Comparison of ENCODE assay signal across 14 mouse cellular contexts in the genomic region with DNA sequence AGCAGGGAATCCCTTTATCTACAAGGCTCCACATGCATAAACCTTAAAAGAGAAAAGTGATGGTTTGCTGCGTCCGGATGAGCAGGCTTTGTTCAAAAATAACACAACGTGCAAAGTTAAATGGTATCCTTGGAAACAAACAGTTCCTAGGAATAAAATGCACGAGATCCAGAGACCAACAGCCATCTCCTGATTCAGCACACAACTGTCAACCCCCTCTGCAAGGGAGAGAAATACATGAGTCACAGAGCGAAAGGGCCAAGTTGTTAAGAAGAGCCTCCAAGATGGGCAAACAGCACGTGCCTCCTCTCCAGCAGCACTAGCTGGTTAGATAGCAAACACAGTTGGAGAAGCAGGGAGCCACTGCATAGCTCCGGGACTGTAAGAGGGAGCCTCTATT.
A peak's percentile ranks its signal among the peaks of the same experiment; 100 is the strongest.
DNase-seq lines count a peak whose midpoint lies in the region; ATAC-seq and TF ChIP-seq lines count a peak whose summit lies in the region.
"Had no signal": no experiment of that assay in that cellular context is flagged by ENCODE, and none has a peak within 500 bp of the region (broad histone marks: within the 10 kb centered on the region; RNA-seq: fewer than 3 reads in every experiment).

No protein-coding gene starts in this region.

- DNase-seq in layer of hippocampus, adult 11-12 months (ENCODE audit: low spot score), result peak; percentile 16
- DNase-seq in layer of hippocampus, postnatal 10 days (ENCODE audit: low spot score in 2 of 2), result no peak
- DNase-seq in layer of hippocampus, adult 2 months (ENCODE audit: low spot score in 2 of 2), result peak in 1 of 2 experiments; percentile 29
- DNase-seq in left cerebral cortex, adult 18-20 months (ENCODE audit: low spot score in 2 of 2), result peak; percentile 18 to 34
- DNase-seq in right cerebral cortex, postnatal 25 days, result peak; percentile 43
- DNase-seq in urinary bladder, postnatal 25 days (ENCODE audit: low spot score), result no peak
- DNase-seq: adrenal gland, postnatal 14 days; cerebellum, postnatal 36 days; heart, postnatal 10 days; thymus, postnatal 36 days had no signal

- no peak for ATAC-seq in activated CD4-positive, CD25-positive, alpha-beta regulatory T cell, adult 4 months
- ATAC-seq: intestine, embryonic 16.5 days had no signal

- peak overlapping the region; percentile 72 for H3K27ac ChIP-seq in layer of hippocampus, adult 2 months
- H3K27ac ChIP-seq: embryonic facial prominence, embryonic 13.5 days; forebrain, embryonic 12.5 days had no signal

- TF ChIP-seq CTCF in layer of hippocampus, adult 2 months (conservative IDR thresholded peaks at IDR 0.05), result no peak

- H3K4me3 ChIP-seq in layer of hippocampus, adult 2 months, result no peak overlapping the region
- H3K4me3 ChIP-seq: embryonic facial prominence, embryonic 13.5 days; forebrain, embryonic 12.5 days had no signal

Comparison
In these comparisons a context has a peak if more than half of its experiments do, and no peak if none do; other contexts are left out.
1. DNase-seq: peak in layer of hippocampus, adult 11-12 months (single experiment), left cerebral cortex, adult 18-20 months (2 of 2) and right cerebral cortex, postnatal 25 days (single experiment); none in layer of hippocampus, postnatal 10 days (0 of 2) and urinary bladder, postnatal 25 days (single experiment).